Mouse (Mus musculus): ENCODE results near the gene Per3. TPM values are rescaled to one million over a fixed set of nuclear protein-coding genes. Genes with fewer than 3 reads are reported as not detected.

Per3 gene
- polyA plus RNA-seq, 1 experiment from 2014 or later, result 5.9 TPM

- DNase-seq (no peak), ATAC-seq (no peak)
- Histone ChIP-seq H3K4me2 (ENCODE audit: low read depth, low read length) (peak overlapping the region; percentile 77), H3K4me3 (ENCODE audit: low read depth, low read length) (peak overlapping the region; percentile 99; the same call in 1 of the 2 replicates), H3K4me1 (ENCODE audit: insufficient read depth) (peaks cover 14% of the 10 kb centered on the region), H3K9ac (replicated peaks) (no peak overlapping the region), H3K27ac (ENCODE audit: low read depth) (peak overlapping the region; percentile 56; the same call in 1 of the 2 replicates), H3K9me3 (ENCODE audit: low read length) (peaks cover 3% of the 10 kb centered on the region; the same call in 1 of the 2 replicates), H3K36me3 (replicated peaks; ENCODE audit: insufficient read depth, low read length) (peaks cover 17% of the 10 kb centered on the region), H3K27me3 (ENCODE audit: insufficient read depth, low read length) (no peaks in the 10 kb centered on the region)
- WGBS (ENCODE audit: insufficient replicate concordance), result 78% methylated on average over 4 of the region's 4 CpGs
- TF ChIP-seq EP300 (IDR thresholded peaks at IDR 0.05; ENCODE audit: low read depth) (no peak), CTCF (IDR thresholded peaks at IDR 0.05; ENCODE audit: low read depth) (no peak)
Measured at GRCm38 (mm10) chr4:151058634-151059033, 14.2 kb upstream of the Per3 start.

DNA sequence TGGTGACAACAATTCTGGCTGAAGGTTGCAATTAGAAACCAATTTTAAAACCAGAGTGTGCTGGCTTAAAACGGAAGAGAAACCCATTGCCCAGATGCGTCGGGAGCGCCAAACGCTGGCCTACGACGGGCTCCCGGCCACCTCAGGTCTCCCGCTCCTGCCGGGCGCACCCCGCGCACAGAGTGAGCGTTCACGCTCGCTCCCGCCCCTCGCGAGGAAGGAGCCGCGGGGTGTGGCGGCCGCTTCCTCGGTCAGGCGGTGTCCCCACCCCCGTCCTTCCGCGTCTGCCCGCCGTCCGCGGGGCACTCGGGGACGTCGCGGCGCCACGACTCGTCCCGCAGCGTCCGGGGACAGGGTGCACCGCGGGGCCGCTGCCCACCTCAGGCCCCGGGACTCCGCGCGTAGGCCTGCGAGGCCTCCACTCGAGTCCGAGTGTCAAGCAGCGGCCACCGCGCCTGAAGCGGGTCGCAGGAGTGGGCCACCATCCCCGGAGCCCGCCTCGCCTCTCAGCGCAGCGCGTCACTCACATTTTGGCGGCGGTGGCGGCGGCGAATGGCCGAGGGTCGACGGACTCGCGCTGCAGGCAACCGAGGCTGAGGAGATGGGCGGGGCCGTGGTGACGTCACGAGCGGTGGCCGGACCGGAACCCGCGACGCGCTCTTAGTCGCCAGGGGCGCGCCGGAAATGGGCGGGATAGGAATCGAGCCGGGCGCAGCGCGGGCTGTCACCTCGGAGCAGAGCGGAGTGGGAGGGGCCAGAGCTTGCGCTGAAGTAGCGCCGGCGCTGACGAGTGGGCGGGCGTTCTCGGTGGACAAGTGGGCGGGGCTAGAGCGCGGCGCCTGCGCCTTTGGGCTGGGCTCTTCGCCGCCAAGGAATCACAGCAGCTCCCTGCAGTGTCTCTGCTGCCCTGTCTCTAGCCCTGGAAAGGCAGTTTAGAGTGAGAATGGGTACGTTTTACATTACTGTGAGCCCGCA is 13.2 kb upstream of the Per3 start, which contains the start of gene Vamp3:
Gene Vamp3 (minus strand): TSS at position 617 of the 975 bp plus-strand sequence.
- ATAC-seq, result peak; percentile 98
- Histone ChIP-seq H3K4me2 (ENCODE audit: low read depth, low read length) (peak within 1 kb of the TSS; percentile 78), H3K27me3 (ENCODE audit: insufficient read depth, low read length) (no peaks in the 10 kb centered on the region), H3K4me3 (ENCODE audit: low read depth, low read length) (peak within 1 kb of the TSS; percentile 99), H3K36me3 (replicated peaks; ENCODE audit: insufficient read depth, low read length) (peaks cover 17% of the 10 kb centered on the region), H3K9ac (replicated peaks) (peak within 1 kb of the TSS; percentile 94), H3K9me3 (ENCODE audit: low read length) (peaks cover 3% of the 10 kb centered on the region; the same call in 1 of the 2 replicates), H3K4me1 (ENCODE audit: insufficient read depth) (peaks cover 14% of the 10 kb centered on the region), H3K27ac (ENCODE audit: low read depth) (peak within 1 kb of the TSS; percentile 98)
- 1% methylated on average over 102 of the region's 114 CpGs for WGBS (ENCODE audit: insufficient replicate concordance)
- DNase-seq, result peak; percentile 100
- no peak for TF ChIP-seq EP300 (IDR thresholded peaks at IDR 0.05; ENCODE audit: low read depth)
- 0 out of 2 replicates have a peak, but pooled peaks have one; percentile 9 for TF ChIP-seq CTCF (IDR thresholded peaks at IDR 0.05; ENCODE audit: low read depth)

DNA sequence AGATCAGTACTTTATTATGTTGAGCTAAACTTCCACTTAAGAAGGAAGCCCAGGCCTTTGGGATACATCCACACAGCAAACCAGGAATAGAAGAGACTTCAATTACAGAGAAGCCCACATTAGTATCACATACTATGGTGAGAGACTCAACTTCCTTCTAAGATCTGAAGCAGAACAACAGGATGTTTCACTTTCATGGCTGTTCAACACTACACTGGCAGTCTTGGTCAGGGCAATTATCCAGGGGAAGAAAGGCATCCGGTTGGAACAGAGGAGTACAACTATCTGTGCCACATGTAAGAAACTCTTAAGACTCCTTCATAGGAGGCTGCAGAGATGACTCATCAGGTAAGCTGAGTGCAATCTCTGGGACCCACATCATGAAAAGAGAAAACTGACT is 6.7 kb upstream of the Per3 start:
- no peak overlapping the region for H3K27ac ChIP-seq (ENCODE audit: low read depth)
- no peaks in the 10 kb centered on the region for H3K9me3 ChIP-seq (ENCODE audit: low read length)
- H3K27me3 ChIP-seq (ENCODE audit: insufficient read depth, low read length), result no peaks in the 10 kb centered on the region
- TF ChIP-seq EP300 (IDR thresholded peaks at IDR 0.05; ENCODE audit: low read depth) (no peak; the same call in 1 of the 2 replicates), CTCF (IDR thresholded peaks at IDR 0.05; ENCODE audit: low read depth) (no peak)
- H3K4me2 ChIP-seq (ENCODE audit: low read depth, low read length), result no peak overlapping the region
- WGBS (ENCODE audit: insufficient replicate concordance), result 73% methylated on average over 1 of the region's 1 CpGs
- no peak overlapping the region for H3K9ac ChIP-seq (replicated peaks)
- H3K4me1 ChIP-seq (ENCODE audit: insufficient read depth), result peaks cover 3% of the 10 kb centered on the region
- DNase-seq (no peak), ATAC-seq (no peak)
- H3K36me3 ChIP-seq (replicated peaks; ENCODE audit: insufficient read depth, low read length), result peaks cover 49% of the 10 kb centered on the region
- no peak overlapping the region for H3K4me3 ChIP-seq (ENCODE audit: low read depth, low read length)

GRCm38 (mm10) chr4:151046524-151046923 is 2.1 kb upstream of the Per3 start:
- H3K36me3 ChIP-seq (replicated peaks; ENCODE audit: insufficient read depth, low read length), result peaks cover 23% of the 10 kb centered on the region
- DNase-seq, result no peak
- H3K9ac ChIP-seq (replicated peaks), result no peak overlapping the region
- WGBS (ENCODE audit: insufficient replicate concordance), result 77% methylated on average over 3 of the region's 3 CpGs
- ATAC-seq, result no peak
- H3K27me3 ChIP-seq (ENCODE audit: insufficient read depth, low read length), result no peaks in the 10 kb centered on the region
- H3K27ac ChIP-seq (ENCODE audit: low read depth), result no peak overlapping the region
- no peak overlapping the region for H3K4me3 ChIP-seq (ENCODE audit: low read depth, low read length)
- peaks cover 19% of the 10 kb centered on the region for H3K4me1 ChIP-seq (ENCODE audit: insufficient read depth)
- no peaks in the 10 kb centered on the region for H3K9me3 ChIP-seq (ENCODE audit: low read length)
- no peak overlapping the region for H3K4me2 ChIP-seq (ENCODE audit: low read depth, low read length)
- TF ChIP-seq EP300 (IDR thresholded peaks at IDR 0.05; ENCODE audit: low read depth) (no peak), CTCF (IDR thresholded peaks at IDR 0.05; ENCODE audit: low read depth) (no peak)

DNA sequence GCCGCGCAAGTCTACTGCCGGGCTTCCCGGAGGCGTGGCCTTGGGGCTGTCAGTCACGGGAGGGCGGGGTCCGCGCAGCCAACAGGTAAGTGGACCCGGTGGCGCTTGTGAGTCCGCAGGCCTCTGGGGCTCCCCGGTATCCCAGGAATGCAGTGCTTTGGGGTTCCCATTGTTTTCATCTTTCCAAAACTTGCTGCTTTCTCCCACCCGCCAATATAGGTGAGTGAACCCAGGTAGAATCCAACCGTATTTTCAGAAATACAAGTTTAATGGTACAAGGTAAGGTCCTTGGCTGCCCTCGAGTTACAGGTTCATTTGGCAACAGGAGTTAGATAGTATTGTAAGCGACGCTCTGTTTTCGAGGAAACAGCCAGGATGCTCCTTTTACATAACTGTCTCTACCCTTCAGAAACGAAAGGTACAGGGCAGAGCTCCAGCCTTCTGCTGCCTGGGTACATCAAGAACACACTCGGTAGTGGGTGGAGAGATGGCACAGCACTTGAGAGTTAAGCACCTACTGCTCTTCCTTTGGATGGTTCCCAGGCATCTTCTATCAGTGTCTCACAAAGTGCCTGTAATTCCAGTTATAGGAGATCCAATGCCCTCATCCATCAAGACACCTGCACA is 592 bp upstream of the Per3 start:
- peak overlapping the region; percentile 74 for H3K9ac ChIP-seq (replicated peaks)
- DNase-seq, result no peak
- H3K36me3 ChIP-seq (replicated peaks; ENCODE audit: insufficient read depth, low read length), result peaks cover 17% of the 10 kb centered on the region
- peak overlapping the region; percentile 53; the same call in 1 of the 2 replicates for H3K27ac ChIP-seq (ENCODE audit: low read depth)
- ATAC-seq, result peak; percentile 3; the same call in 1 of the 2 replicates
- no peaks in the 10 kb centered on the region for H3K9me3 ChIP-seq (ENCODE audit: low read length)
- peaks cover 19% of the 10 kb centered on the region for H3K4me1 ChIP-seq (ENCODE audit: insufficient read depth)
- WGBS (ENCODE audit: insufficient replicate concordance), result 5% methylated on average over 20 of the region's 21 CpGs
- peak overlapping the region; percentile 99 for H3K4me2 ChIP-seq (ENCODE audit: low read depth, low read length)
- H3K27me3 ChIP-seq (ENCODE audit: insufficient read depth, low read length), result no peaks in the 10 kb centered on the region
- peak overlapping the region; percentile 63 for H3K4me3 ChIP-seq (ENCODE audit: low read depth, low read length)
- TF ChIP-seq EP300 (IDR thresholded peaks at IDR 0.05; ENCODE audit: low read depth), result no peak

DNA sequence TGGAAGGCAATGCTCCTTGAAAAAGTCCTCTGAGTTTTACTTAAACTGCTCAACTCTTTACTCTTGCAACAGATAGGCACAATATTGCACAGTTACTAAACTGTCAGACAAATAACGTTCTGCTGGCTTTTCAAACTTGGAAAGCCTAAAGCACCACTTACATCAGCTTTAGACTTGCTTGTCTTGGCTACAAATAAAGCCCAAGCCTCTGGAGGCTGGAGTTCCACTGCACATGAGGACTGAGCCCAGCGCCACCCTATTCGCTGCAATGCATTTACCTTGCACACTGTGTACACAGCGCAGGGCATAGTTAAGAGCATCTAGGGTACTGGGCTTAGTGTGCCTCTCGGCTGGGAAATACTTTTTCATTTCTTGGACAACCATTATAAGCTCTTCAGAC is 1.2 kb downstream of the Per3 start:
- no peak overlapping the region for H3K27ac ChIP-seq (ENCODE audit: low read depth)
- H3K36me3 ChIP-seq (replicated peaks; ENCODE audit: insufficient read depth, low read length), result peaks cover 7% of the 10 kb centered on the region
- H3K9me3 ChIP-seq (ENCODE audit: low read length), result no peaks in the 10 kb centered on the region
- no peak for TF ChIP-seq EP300 (IDR thresholded peaks at IDR 0.05; ENCODE audit: low read depth)
- no peak for TF ChIP-seq CTCF (IDR thresholded peaks at IDR 0.05; ENCODE audit: low read depth)
- no peak for ATAC-seq
- no peak overlapping the region for H3K9ac ChIP-seq (replicated peaks)
- no peaks in the 10 kb centered on the region for H3K27me3 ChIP-seq (ENCODE audit: insufficient read depth, low read length)
- peak overlapping the region; percentile 99 for H3K4me2 ChIP-seq (ENCODE audit: low read depth, low read length)
- H3K4me1 ChIP-seq (ENCODE audit: insufficient read depth), result peaks cover 19% of the 10 kb centered on the region
- WGBS (ENCODE audit: insufficient replicate concordance), result 48% methylated on average over 5 of the region's 5 CpGs
- peak overlapping the region; percentile 63 for H3K4me3 ChIP-seq (ENCODE audit: low read depth, low read length)
- peak; percentile 18 for DNase-seq

All from liver, postnatal 0 days (tissue).